Mouse (Mus musculus) forebrain, embryonic 11.5 days (tissue): ENCODE results near the gene Aoc3. TPM values are rescaled to one million over a fixed set of nuclear protein-coding genes. Genes with fewer than 3 reads are reported as not detected.

Experiments
- ATAC-seq: fragments of 200-750 bp; cut with Nextera tagmentation; replicated peaks from 2 replicates; pipeline ENCODE4 v1.8.0; 2017; ENCODE audit warnings: moderate TSS enrichment; ENCODE audit not compliant: low FRiP score
- DNase-seq: peaks from one replicate; pipeline ENCODE4 v3.0.0-alpha.2; 2017; ENCODE audit warnings: low spot score
- H3K27ac ChIP-seq: fragments of 300-500 bp; sonication (generic); 2 replicates; pipeline ENCODE4 v1.5.1; 2014; ENCODE audit warnings: low read depth, low read length
- H3K27me3 ChIP-seq: fragments of 300-500 bp; sonication (generic); 2 replicates; pipeline ENCODE4 v1.6.1; 2014; ENCODE audit warnings: mild to moderate bottlenecking, low read length, mixed read lengths; ENCODE audit not compliant: control insufficient read depth, insufficient read depth
- H3K36me3 ChIP-seq: fragments of 300-500 bp; sonication (generic); 2 replicates; pipeline ENCODE4 v1.6.1; 2014; ENCODE audit warnings: mild to moderate bottlenecking, low read length, moderate library complexity, mixed read lengths; ENCODE audit not compliant: control insufficient read depth, insufficient read depth
- H3K4me1 ChIP-seq: fragments of 300-500 bp; sonication (generic); replicated peaks from 2 replicates; pipeline ENCODE4 v1.6.1; 2014; ENCODE audit warnings: low read length, mixed read lengths; ENCODE audit not compliant: control insufficient read depth, insufficient read depth
- H3K4me2 ChIP-seq: fragments of 300-500 bp; sonication (generic); 2 replicates; pipeline ENCODE4 v1.6.1; 2014; ENCODE audit warnings: low read depth, mild to moderate bottlenecking, low read length, moderate library complexity, mixed read lengths; ENCODE audit not compliant: severe bottlenecking
- H3K4me3 ChIP-seq: fragments of 300-500 bp; sonication (generic); 2 replicates; pipeline ENCODE4 v1.5.1; 2014; ENCODE audit warnings: low read depth, low read length
- H3K9ac ChIP-seq: fragments of 300-500 bp; sonication (generic); 2 replicates; pipeline ENCODE4 v1.6.1; 2014; ENCODE audit warnings: low read length
- H3K9me3 ChIP-seq: fragments of 300-500 bp; sonication (generic); 2 replicates; pipeline ENCODE4 v1.6.1; 2016; ENCODE audit warnings: low read length, mixed read lengths; ENCODE audit not compliant: control insufficient read depth
- WGBS: fragments of 180-500 bp; shearing (Covaris S2); extraction: QIAGEN DNeasy Blood & Tissue Kit; methylation state at CpG from one replicate; pipeline ENCODE4 v1.1.7; 2014; 5-methylcytosine and 5-hydroxymethylcytosine counted together
- polyA plus RNA-seq: library from polyadenylated mRNA; unstranded; fragments of >200 nt; fragmentation: Nextera tagmentation; extraction: Ambion mirVana; gene quantifications from 2 replicates; pipeline ENCODE4 v1.2.1, GENCODE M21; 2014

Aoc3 gene
- polyA plus RNA-seq, 1 experiment from 2014 or later = not detected

GRCm38 (mm10) chr11:101301299-101302003 is 29.0 kb upstream of the Aoc3 start:
- peaks cover 8% of the 10 kb centered on the region for H3K4me1 ChIP-seq
- H3K4me2 ChIP-seq = peak overlapping the region; percentile 99
- peak overlapping the region; percentile 90 for H3K4me3 ChIP-seq
- H3K9me3 ChIP-seq = no peaks in the 10 kb centered on the region
- ATAC-seq (no peak), DNase-seq (no peak)
- no peak overlapping the region for H3K27ac ChIP-seq
- WGBS = 13% methylated on average over 26 of the region's 26 CpGs
- H3K36me3 ChIP-seq = no peaks in the 10 kb centered on the region
- peak overlapping the region; percentile 82 for H3K9ac ChIP-seq
- H3K27me3 ChIP-seq = no peaks in the 10 kb centered on the region

GRCm38 (mm10) chr11:101302004-101302798 is 28.2 kb upstream of the Aoc3 start, which contains the start of gene Becn1:
Gene Becn1 (minus strand): TSS chr11:101302286.
- no peaks in the 10 kb centered on the region for H3K27me3 ChIP-seq
- no peaks in the 10 kb centered on the region for H3K36me3 ChIP-seq
- DNase-seq (peak; percentile 98), ATAC-seq (peak; percentile 88)
- peaks cover 8% of the 10 kb centered on the region for H3K4me1 ChIP-seq
- no peak within 1 kb of the TSS for H3K27ac ChIP-seq
- peak within 1 kb of the TSS; percentile 82 for H3K9ac ChIP-seq
- H3K4me2 ChIP-seq = peak within 1 kb of the TSS; percentile 99
- no peaks in the 10 kb centered on the region for H3K9me3 ChIP-seq
- H3K4me3 ChIP-seq = peak within 1 kb of the TSS; percentile 90
- 7% methylated on average over 39 of the region's 39 CpGs for WGBS

- Histone ChIP-seq H3K27me3 (no peaks in the 10 kb centered on the region), H3K36me3 (no peaks in the 10 kb centered on the region), H3K9ac (no peak overlapping the region), H3K4me1 (no peaks in the 10 kb centered on the region), H3K9me3 (no peaks in the 10 kb centered on the region), H3K27ac (no peak overlapping the region), H3K4me2 (no peak overlapping the region), H3K4me3 (no peak overlapping the region)
- DNase-seq (no peak), ATAC-seq (no peak)
- 46% methylated on average over 5 of the region's 5 CpGs for WGBS
Observed at GRCm38 (mm10) chr11:101307744-101308143, 22.7 kb upstream of the Aoc3 start.

DNA sequence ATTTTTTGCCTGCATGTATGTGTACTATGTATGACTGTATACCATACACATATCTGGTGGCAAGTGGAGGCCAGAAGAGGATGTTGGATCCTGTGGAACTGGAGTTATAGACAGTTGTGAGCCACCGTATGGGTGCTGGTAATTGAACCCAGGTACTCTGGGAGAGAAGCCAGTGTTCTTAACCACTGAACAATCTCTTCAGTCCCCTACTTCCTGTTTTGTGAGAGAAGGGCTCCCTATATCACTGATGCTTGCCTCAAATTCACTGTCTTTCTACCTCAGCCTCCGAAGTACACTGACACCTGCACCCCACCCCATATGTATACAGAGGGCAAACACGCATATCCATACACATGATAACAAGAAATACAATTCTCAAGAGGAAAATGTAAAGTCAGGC is 19.3 kb upstream of the Aoc3 start:
- Histone ChIP-seq H3K9me3 (no peaks in the 10 kb centered on the region), H3K4me3 (no peak overlapping the region), H3K27me3 (no peaks in the 10 kb centered on the region), H3K36me3 (no peaks in the 10 kb centered on the region), H3K9ac (no peak overlapping the region), H3K4me1 (no peaks in the 10 kb centered on the region), H3K4me2 (no peak overlapping the region), H3K27ac (no peak overlapping the region)
- DNase-seq (no peak), ATAC-seq (no peak)
- whole genome bisulfite sequencing = 93% methylated on average over 3 of the region's 3 CpGs

DNA sequence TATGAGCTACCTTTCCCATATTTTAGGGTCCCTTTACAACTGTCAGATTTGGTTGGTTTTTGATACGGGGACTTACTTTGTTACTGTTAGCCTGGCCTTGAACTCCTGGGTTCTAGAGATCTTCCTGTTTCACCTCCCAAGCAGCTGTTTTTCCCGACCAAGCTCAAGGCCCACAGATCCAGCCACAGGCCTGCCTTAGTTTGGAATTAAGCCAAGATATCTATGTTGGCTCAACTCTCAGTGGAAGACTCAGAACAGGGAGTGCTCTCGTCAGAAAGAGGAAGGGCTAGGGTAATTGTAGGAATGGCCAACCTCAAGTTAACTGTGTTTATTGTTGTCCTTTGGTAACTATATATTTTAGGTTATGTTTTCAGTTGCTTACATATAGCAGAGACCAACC is 18.3 kb upstream of the Aoc3 start:
- no peak overlapping the region for H3K4me3 ChIP-seq
- WGBS = 84% methylated on average over 3 of the region's 3 CpGs
- H3K9ac ChIP-seq = no peak overlapping the region
- no peaks in the 10 kb centered on the region for H3K36me3 ChIP-seq
- no peaks in the 10 kb centered on the region for H3K9me3 ChIP-seq
- H3K27me3 ChIP-seq = no peaks in the 10 kb centered on the region
- no peak for ATAC-seq
- H3K4me2 ChIP-seq = no peak overlapping the region
- 0 out of 2 replicates have a peak, but pooled peaks cover 2% of the 10 kb centered on the region for H3K4me1 ChIP-seq
- no peak overlapping the region for H3K27ac ChIP-seq
- no peak for DNase-seq

DNA sequence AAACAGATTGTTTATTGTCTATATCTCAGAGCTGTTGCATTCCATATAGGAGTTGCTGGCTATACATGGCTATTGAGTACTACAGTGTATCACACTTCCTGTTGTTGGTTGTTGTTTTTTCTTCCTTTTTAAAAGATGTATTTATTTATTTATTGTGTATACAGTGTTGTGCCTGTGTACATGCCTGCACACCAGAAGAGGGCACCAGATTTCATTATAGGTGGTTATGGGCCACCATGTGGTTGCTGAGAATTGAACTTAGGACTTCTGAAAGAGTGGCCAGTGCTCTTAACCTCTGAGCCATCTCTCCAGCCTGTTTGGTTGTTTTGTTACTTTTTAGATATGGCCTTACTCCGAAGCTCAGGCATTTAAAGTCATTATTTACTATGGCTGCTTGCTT is 15.8 kb upstream of the Aoc3 start:
- no peak overlapping the region for H3K9ac ChIP-seq
- H3K27me3 ChIP-seq = no peaks in the 10 kb centered on the region
- H3K4me3 ChIP-seq = no peak overlapping the region
- DNase-seq (no peak), ATAC-seq (no peak)
- H3K36me3 ChIP-seq = peaks cover 2% of the 10 kb centered on the region; the same call in 1 of the 2 replicates
- peaks cover 2% of the 10 kb centered on the region; the same call in 1 of the 2 replicates for H3K4me1 ChIP-seq
- H3K27ac ChIP-seq = no peak overlapping the region
- H3K9me3 ChIP-seq = no peaks in the 10 kb centered on the region
- H3K4me2 ChIP-seq = no peak overlapping the region
- WGBS = 96% methylated on average over 1 of the region's 1 CpGs

GRCm38 (mm10) chr11:101315082-101315650 is 15.2 kb upstream of the Aoc3 start:
- peaks cover 4% of the 10 kb centered on the region; the same call in 1 of the 2 replicates for H3K36me3 ChIP-seq
- peak overlapping the region; percentile 60 for H3K4me2 ChIP-seq
- peak overlapping the region; percentile 86 for H3K4me3 ChIP-seq
- ATAC-seq (no peak), DNase-seq (no peak)
- H3K27me3 ChIP-seq = no peaks in the 10 kb centered on the region
- no peak overlapping the region; the same call in 1 of the 2 replicates for H3K27ac ChIP-seq
- no peaks in the 10 kb centered on the region for H3K9me3 ChIP-seq
- peak overlapping the region; percentile 88 for H3K9ac ChIP-seq
- 83% methylated on average over 8 of the region's 8 CpGs for WGBS
- peaks cover 2% of the 10 kb centered on the region; the same call in 1 of the 2 replicates for H3K4me1 ChIP-seq

- under 1% methylated on average over 62 of the region's 62 CpGs for WGBS
- H3K27me3 ChIP-seq = no peaks in the 10 kb centered on the region
- peak within 1 kb of the TSS; percentile 60 for H3K4me2 ChIP-seq
- ATAC-seq (peak; percentile 92), DNase-seq (peak; percentile 95)
- H3K36me3 ChIP-seq = peaks cover 8% of the 10 kb centered on the region; the same call in 1 of the 2 replicates
- H3K9ac ChIP-seq = peak within 1 kb of the TSS; percentile 88
- peak within 1 kb of the TSS; percentile 65 for H3K27ac ChIP-seq
- peak within 1 kb of the TSS; percentile 86 for H3K4me3 ChIP-seq
- H3K4me1 ChIP-seq = peaks cover 2% of the 10 kb centered on the region; the same call in 1 of the 2 replicates
- H3K9me3 ChIP-seq = no peaks in the 10 kb centered on the region
Observed at GRCm38 (mm10) chr11:101315665-101316500, 14.5 kb upstream of the Aoc3 start, which contains the start of gene Psme3. Gene Psme3 (plus strand): TSS chr11:101316213.
